Mouse (Mus musculus): Measurements from ENCODE around the gene Mtus2.

DNA sequence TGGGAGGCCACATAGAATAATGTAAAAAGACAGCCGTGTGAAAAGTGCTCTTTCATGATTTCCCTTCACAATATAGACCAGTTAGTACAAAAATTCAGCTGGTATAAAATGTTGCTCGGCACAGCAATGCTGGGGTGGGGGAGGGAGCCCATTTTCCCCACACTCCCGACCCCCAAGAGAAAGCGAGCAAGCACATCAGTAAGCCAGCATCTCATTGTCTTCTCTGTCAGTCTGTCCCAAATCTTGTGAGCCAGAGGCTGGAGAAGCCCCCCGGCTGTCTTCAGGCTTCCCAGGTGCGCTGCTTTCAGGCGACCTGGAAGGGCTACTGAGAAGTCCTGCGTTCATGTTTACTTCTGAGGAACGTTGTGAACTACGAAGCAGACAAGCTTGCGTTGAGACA lies 699 bp upstream of the Mtus2 start:
- TF ChIP-seq POLR2A (IDR thresholded peaks at IDR 0.05; ENCODE audit: control insufficient read depth in 1 of 2, insufficient read depth in 1 of 2, low read depth in 1 of 2, low read length in 2 of 2, poor library complexity in 1 of 2): no peak
- TF ChIP-seq MEF2A (IDR thresholded peaks at IDR 0.05; ENCODE audit: extremely low read depth, insufficient replicate concordance, low read depth, low read length, poor library complexity, severe bottlenecking): no peak
- no peak for TF ChIP-seq TCF12 (IDR thresholded peaks at IDR 0.05; ENCODE audit: low read depth, low read length)
- no peak for TF ChIP-seq CTCF (IDR thresholded peaks at IDR 0.05 in 2 of 3, conservative IDR thresholded peaks at IDR 0.05 in 1 of 3; ENCODE audit: control insufficient read depth in 1 of 3, insufficient read depth in 1 of 3, low read depth in 2 of 3, low read length in 3 of 3, poor library complexity in 1 of 3, severe bottlenecking in 1 of 3)
- TF ChIP-seq EP300 (IDR thresholded peaks at IDR 0.05; ENCODE audit: low read depth in 1 of 2, low read length in 2 of 2): no peak
